Mouse (Mus musculus) kidney, embryonic 15.5 days (tissue): ENCODE results near the gene Ano1. TPM values are rescaled to one million over a fixed set of nuclear protein-coding genes. Genes with fewer than 3 reads are reported as not detected.

Experiments used
- ATAC-seq: fragments of 200-750 bp; cut with Nextera tagmentation; replicated peaks from 2 replicates; pipeline ENCODE4 v1.8.0; 2017; ENCODE audit warnings: moderate TSS enrichment; ENCODE audit not compliant: low FRiP score
- H3K27ac ChIP-seq: fragments of 300-500 bp; sonication (generic); 2 replicates; pipeline ENCODE4 v1.5.1; 2015; ENCODE audit warnings: mild to moderate bottlenecking, inconsistent platforms
- H3K27me3 ChIP-seq: fragments of 300-500 bp; sonication (generic); 2 replicates; pipeline ENCODE4 v1.6.1; 2015; ENCODE audit warnings: inconsistent platforms
- H3K36me3 ChIP-seq: fragments of 300-500 bp; sonication (generic); 2 replicates; pipeline ENCODE4 v1.6.1; 2015; ENCODE audit warnings: inconsistent platforms
- H3K4me1 ChIP-seq: fragments of 300-500 bp; sonication (generic); 2 replicates; pipeline ENCODE4 v1.6.1; 2015; ENCODE audit warnings: inconsistent platforms
- H3K4me2 ChIP-seq: fragments of 300-500 bp; sonication (generic); 2 replicates; pipeline ENCODE4 v1.6.1; 2015; ENCODE audit warnings: moderate library complexity, mild to moderate bottlenecking, inconsistent platforms
- H3K4me3 ChIP-seq: fragments of 300-500 bp; sonication (generic); replicated peaks from 2 replicates; pipeline ENCODE4 v1.5.1; 2015; ENCODE audit warnings: mild to moderate bottlenecking, inconsistent platforms
- H3K9ac ChIP-seq: fragments of 300-500 bp; sonication (generic); 2 replicates; pipeline ENCODE4 v1.6.1; 2015; ENCODE audit warnings: mild to moderate bottlenecking, inconsistent platforms
- H3K9me3 ChIP-seq: fragments of 300-500 bp; sonication (generic); replicated peaks from 2 replicates; pipeline ENCODE4 v1.6.1; 2016; ENCODE audit warnings: inconsistent platforms
- WGBS: fragments of 180-500 bp; shearing (Covaris S2); methylation state at CpG from one replicate; pipeline ENCODE4 v1.1.7; 2015; ENCODE audit warnings: mixed read lengths; 5-methylcytosine and 5-hydroxymethylcytosine counted together
- polyA plus RNA-seq: library from polyadenylated mRNA; unstranded; fragments of >200 nt; fragmentation: Nextera tagmentation; extraction: Ambion mirVana; gene quantifications from 2 replicates; pipeline ENCODE4 v1.2.1, GENCODE M21; 2015

The Ano1 gene
- polyA plus RNA-seq, 1 experiment from 2014 or later = 47.8 TPM

DNA sequence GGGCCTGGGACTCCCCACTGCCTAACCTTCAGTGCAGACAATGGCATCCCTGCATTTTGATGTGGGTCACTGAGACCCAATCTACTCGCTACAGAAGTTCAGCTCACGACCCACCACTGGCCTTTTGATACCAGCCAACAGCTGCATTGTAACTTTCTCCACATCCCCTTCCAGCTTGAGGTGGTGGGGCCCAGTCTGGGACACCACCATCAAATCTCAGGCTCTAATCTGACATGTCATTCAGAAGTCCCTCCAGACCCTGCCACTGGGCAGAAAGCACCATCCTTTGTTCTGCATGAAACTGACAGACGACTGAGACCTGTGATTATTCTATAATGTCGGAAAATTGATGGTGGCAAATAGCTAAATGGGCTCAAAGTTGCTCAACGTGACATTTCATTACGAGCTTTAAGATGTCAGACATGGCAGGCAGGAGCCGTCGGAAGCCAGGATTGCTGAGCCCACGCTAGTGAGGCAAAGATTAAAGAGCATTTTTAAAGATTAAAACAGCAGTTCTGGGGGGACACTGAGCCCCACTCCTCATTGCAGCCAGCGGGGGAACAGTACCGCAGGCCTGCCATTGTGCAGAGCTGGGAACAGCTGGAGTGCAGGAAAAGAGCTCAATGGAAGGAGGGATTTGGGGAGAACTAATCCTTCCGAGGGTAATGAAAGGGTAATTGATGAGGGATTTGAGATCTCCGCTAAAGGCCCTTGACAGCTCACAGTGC is 124.0 kb downstream of the Ano1 start:
- no peaks in the 10 kb centered on the region for H3K27me3 ChIP-seq
- no peak overlapping the region for H3K4me3 ChIP-seq
- ATAC-seq = no peak
- H3K27ac ChIP-seq = no peak overlapping the region; the same call in 1 of the 2 replicates
- H3K4me2 ChIP-seq = no peak overlapping the region
- no peak overlapping the region for H3K9ac ChIP-seq
- 55% methylated on average over 13 of the region's 13 CpGs for WGBS
- H3K4me1 ChIP-seq = peaks cover 13% of the 10 kb centered on the region; the same call in 1 of the 2 replicates
- H3K9me3 ChIP-seq = no peaks in the 10 kb centered on the region
- peaks cover 13% of the 10 kb centered on the region for H3K36me3 ChIP-seq

DNA sequence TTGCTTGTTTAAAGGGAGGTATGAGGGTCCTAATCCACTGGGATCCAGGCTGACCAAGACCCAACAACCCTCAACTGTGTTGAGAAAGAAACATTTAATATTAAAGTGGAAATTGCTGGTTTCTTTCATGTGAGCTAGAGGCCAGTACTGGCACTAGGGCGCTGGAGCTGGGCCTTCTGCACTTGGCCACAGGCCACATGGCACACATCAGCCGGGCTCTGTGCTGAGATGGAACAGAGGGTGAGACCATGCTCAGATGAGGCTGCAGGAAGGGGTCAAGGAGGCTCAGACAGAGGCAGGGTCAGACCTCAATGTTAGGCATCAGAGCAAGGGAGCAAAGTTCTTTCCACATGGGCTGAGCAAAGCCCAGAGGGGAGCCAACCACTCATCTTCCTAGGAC is 125.7 kb downstream of the Ano1 start:
- ATAC-seq = no peak
- Histone ChIP-seq H3K9me3 (no peaks in the 10 kb centered on the region), H3K36me3 (peaks cover 21% of the 10 kb centered on the region), H3K4me1 (peaks cover 16% of the 10 kb centered on the region; the same call in 1 of the 2 replicates), H3K9ac (no peak overlapping the region), H3K27me3 (no peaks in the 10 kb centered on the region), H3K4me3 (no peak overlapping the region), H3K27ac (no peak overlapping the region), H3K4me2 (no peak overlapping the region)
- WGBS = 95% methylated on average over 2 of the region's 2 CpGs

DNA sequence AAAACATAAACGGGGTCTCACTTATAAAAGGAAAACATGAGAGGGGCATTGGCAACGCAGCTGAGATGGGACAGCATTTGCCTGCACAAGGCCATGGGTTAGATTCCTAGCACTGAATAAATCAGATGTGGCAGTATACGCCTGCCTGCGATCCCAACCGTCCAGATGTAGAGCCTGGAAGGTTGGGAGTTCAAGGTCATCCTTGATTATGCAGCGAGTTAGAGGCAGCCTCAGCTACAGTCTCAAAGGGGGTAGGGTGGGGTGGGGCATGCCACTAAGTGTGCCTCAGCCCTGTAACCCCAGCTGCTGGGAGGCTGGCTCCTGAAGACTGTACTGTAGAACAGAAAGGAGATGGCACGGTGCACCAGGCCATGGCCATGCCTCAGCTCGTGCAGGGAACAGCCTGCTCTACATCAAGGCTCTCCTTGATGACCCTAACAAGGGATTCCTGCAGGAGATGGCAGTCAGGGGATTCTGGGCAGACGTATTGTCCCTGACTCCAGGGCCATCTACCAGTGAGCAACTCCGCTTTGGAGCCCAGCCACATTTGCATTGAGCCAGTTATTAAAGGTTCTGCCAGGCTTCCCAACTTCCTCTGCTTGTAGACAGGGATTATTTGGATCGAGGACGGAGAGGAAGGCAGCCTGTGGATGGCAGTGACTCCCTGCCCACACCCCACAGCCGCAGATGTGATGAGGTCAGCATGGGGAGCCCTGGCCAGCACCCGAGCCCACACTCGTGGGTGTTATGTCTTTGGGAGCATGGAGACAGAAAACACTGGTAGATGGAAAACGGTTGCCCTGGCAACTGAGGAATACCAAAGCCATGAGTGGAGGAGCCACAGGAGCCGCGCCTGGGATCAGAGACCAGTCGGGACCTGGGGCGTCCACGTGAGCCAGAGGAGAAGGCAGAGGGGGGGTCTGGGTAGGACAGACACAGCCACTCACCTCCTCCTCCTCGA is 130.8 kb downstream of the Ano1 start:
- no peak overlapping the region for H3K27ac ChIP-seq

DNA sequence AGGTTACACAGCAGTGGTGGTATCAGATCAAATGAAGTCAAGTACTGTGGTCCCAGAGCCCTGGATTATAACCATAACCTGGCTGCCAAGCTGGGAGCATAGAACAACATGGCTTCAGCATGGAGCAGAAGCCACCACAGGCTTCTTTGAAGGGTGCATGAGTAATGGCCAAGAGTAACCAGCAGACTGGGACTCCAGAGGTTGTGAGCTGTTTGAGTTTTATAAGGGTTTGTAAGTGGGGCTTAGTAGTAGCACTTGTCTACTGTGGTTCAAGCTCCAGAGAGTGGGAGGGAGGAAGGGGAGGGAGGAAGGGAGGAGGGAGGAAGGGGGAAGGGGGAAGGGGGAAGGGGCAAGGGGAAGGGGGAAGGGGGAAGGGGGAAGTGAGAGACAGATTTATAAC is 131.5 kb downstream of the Ano1 start:
- H3K9me3 ChIP-seq = no peaks in the 10 kb centered on the region
- ATAC-seq = no peak
- H3K27me3 ChIP-seq = no peaks in the 10 kb centered on the region
- H3K9ac ChIP-seq = no peak overlapping the region
- no peak overlapping the region for H3K4me3 ChIP-seq
- no peak overlapping the region for H3K4me2 ChIP-seq
- peaks cover 17% of the 10 kb centered on the region for H3K36me3 ChIP-seq
- H3K27ac ChIP-seq = no peak overlapping the region
- H3K4me1 ChIP-seq = peaks cover 3% of the 10 kb centered on the region; the same call in 1 of the 2 replicates

More for the DNA sequence above, 130.8 kb downstream of the Ano1 start:
- H3K9me3 ChIP-seq = no peaks in the 10 kb centered on the region
- H3K4me3 ChIP-seq = no peak overlapping the region
- H3K9ac ChIP-seq = no peak overlapping the region
- no peaks in the 10 kb centered on the region for H3K27me3 ChIP-seq
- no peak overlapping the region for H3K4me2 ChIP-seq
- peaks cover 15% of the 10 kb centered on the region for H3K36me3 ChIP-seq
- 72% methylated on average over 22 of the region's 22 CpGs for WGBS
- no peak for ATAC-seq
- peaks cover 3% of the 10 kb centered on the region; the same call in 1 of the 2 replicates for H3K4me1 ChIP-seq

DNA sequence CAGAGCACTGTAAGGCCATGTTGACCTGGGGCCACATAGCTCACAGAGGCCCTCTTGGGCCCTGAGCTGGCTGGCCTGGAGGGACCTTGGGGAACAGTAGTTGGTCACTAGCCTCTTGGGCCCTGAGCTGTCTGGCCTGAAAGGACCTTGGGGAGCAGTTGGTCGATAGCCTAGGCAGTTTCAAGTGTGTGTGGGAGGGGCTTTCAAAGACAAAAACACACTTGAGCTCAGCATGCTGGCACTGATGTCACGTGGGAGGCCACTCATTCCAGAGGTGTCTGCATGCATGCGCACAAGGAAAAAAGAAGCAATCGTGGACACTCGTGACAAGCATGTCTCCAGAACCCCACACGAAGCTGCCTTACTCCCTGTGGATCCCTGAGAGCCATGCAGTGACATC is 136.4 kb downstream of the Ano1 start:
- Histone ChIP-seq H3K4me3 (no peak overlapping the region), H3K27me3 (no peaks in the 10 kb centered on the region), H3K9ac (no peak overlapping the region), H3K4me2 (no peak overlapping the region), H3K9me3 (no peaks in the 10 kb centered on the region), H3K4me1 (peaks cover 10% of the 10 kb centered on the region; the same call in 1 of the 2 replicates), H3K36me3 (peaks cover 8% of the 10 kb centered on the region; the same call in 1 of the 2 replicates), H3K27ac (no peak overlapping the region)
- ATAC-seq = no peak
- WGBS = 66% methylated on average over 6 of the region's 6 CpGs

DNA sequence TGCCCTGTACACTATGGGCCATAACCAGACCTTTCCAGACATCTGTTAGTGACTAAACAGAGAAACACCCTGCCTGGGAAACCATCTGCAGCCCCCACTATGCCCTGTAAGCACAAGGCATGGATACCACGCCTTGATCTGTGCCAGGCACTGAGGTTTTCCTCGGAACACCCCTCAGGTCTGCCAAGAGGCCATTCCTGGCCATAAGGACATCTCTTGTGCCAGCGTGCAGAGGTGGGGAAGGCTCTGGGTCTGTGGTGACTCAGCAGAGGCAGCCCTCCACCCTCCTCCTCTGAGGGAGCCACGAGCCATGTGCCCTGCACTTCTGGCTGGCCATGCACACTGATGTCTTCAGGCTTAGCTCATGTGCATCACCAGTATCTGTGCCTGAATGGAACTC is 138.9 kb downstream of the Ano1 start:
- WGBS = 84% methylated on average over 4 of the region's 4 CpGs
- Histone ChIP-seq H3K9me3 (no peaks in the 10 kb centered on the region), H3K27ac (no peak overlapping the region), H3K9ac (no peak overlapping the region), H3K4me1 (peaks cover 10% of the 10 kb centered on the region; the same call in 1 of the 2 replicates), H3K4me2 (no peak overlapping the region), H3K27me3 (no peaks in the 10 kb centered on the region), H3K4me3 (no peak overlapping the region), H3K36me3 (peaks cover 12% of the 10 kb centered on the region; the same call in 1 of the 2 replicates)
- ATAC-seq = no peak

DNA sequence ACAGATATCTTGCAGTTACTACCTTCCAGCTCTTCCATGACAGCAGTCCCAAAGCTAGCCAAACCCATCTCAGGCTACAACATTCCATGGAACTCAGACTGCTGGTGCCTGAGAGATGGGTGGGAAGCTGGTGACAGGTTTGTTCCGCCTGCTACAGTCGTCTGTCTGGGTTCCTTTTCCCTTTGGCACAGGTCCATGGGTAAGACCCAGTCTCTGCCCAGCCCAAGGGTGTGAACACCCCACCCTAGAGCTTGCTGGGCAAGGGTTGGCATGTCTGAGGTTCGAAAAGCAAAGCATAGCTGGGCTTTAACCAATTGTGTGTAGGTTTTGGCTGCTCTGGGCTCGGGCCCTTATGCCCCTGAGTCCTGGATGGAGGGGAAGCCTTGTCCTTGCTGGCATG is 139.4 kb downstream of the Ano1 start:
- no peak overlapping the region for H3K4me2 ChIP-seq
- ATAC-seq = no peak
- peaks cover 12% of the 10 kb centered on the region; the same call in 1 of the 2 replicates for H3K36me3 ChIP-seq
- H3K27ac ChIP-seq = no peak overlapping the region
- peaks cover 10% of the 10 kb centered on the region; the same call in 1 of the 2 replicates for H3K4me1 ChIP-seq
- WGBS = 79% methylated on average over 4 of the region's 4 CpGs
- H3K4me3 ChIP-seq = no peak overlapping the region
- H3K9ac ChIP-seq = no peak overlapping the region
- H3K27me3 ChIP-seq = no peaks in the 10 kb centered on the region
- no peaks in the 10 kb centered on the region for H3K9me3 ChIP-seq

DNA sequence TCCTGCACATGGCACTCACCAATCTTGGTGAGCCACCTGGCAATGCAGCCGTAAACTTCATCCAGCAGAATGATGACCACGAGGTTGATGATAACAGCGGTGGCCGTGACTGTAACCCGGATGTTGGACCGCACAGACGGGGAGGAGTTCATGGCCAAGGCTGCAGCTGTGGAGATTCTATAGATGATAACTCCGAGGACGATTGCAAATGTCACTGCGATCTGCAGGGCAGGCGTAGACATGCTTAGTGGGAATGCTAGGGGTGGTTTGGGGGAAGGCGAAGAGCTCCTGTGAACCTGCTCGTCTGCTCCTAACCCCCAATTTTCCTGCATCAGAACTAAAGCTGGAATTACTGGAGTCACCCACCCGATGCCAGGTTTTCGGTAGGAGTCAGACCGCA is 140.2 kb downstream of the Ano1 start:
- Histone ChIP-seq H3K4me1 (peaks cover 16% of the 10 kb centered on the region; the same call in 1 of the 2 replicates), H3K4me2 (no peak overlapping the region), H3K4me3 (no peak overlapping the region), H3K9me3 (no peaks in the 10 kb centered on the region), H3K27ac (no peak overlapping the region), H3K9ac (no peak overlapping the region), H3K27me3 (no peaks in the 10 kb centered on the region), H3K36me3 (peaks cover 19% of the 10 kb centered on the region; the same call in 1 of the 2 replicates)
- no peak for ATAC-seq
- 82% methylated on average over 16 of the region's 16 CpGs for WGBS

DNA sequence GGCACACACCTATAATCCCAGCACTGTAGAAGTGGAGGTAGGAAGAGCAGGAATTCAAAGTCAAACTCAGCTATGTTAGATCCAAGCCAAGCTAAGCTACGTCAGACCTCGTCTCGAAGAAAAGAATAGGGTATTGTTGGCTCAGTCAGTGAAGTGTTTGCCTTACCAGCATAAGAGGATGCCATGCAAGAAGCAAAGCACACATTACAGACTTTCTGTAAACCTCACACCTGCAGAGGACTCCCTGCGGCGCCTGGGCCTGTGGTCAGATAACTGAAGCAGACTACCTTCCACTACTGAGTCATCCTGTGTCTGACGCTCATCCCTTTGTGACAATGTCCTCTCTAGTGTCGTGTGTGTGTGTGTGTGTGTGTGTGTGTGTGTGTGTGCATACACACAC is 142.2 kb downstream of the Ano1 start:
- H3K9me3 ChIP-seq = no peaks in the 10 kb centered on the region
- H3K4me1 ChIP-seq = peaks cover 16% of the 10 kb centered on the region; the same call in 1 of the 2 replicates
- no peak for ATAC-seq
- WGBS = 86% methylated on average over 7 of the region's 7 CpGs
- no peak overlapping the region for H3K9ac ChIP-seq
- H3K4me2 ChIP-seq = no peak overlapping the region
- H3K36me3 ChIP-seq = peaks cover 17% of the 10 kb centered on the region; the same call in 1 of the 2 replicates
- no peak overlapping the region for H3K4me3 ChIP-seq
- H3K27ac ChIP-seq = no peak overlapping the region
- no peaks in the 10 kb centered on the region for H3K27me3 ChIP-seq

DNA sequence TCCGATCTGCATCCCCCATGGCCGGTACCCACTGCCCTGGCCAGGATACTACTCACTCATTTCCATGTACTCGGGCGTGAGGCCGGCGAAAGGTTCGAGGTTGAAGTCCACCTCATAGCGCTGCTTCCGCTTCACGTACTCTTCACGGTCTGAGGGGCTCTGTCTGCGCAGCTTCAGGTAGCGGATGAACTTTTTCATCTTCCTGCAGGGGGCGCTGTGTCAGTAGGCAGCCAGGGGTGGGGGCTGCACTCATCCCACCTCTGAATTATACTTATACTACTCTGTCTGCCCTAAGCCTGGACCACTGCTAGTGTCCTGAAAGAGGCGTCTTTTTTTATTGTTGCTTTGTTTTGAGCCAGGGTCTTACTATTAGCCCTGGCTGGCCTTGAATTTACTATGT is 143.9 kb downstream of the Ano1 start:
- Histone ChIP-seq H3K4me1 (0 out of 2 replicates have a peak, but pooled peaks cover 7% of the 10 kb centered on the region), H3K27ac (no peak overlapping the region), H3K9ac (no peak overlapping the region), H3K4me3 (no peak overlapping the region), H3K9me3 (no peaks in the 10 kb centered on the region), H3K4me2 (no peak overlapping the region), H3K27me3 (no peaks in the 10 kb centered on the region), H3K36me3 (peaks cover 15% of the 10 kb centered on the region)
- no peak for ATAC-seq
- WGBS = 88% methylated on average over 15 of the region's 15 CpGs

DNA sequence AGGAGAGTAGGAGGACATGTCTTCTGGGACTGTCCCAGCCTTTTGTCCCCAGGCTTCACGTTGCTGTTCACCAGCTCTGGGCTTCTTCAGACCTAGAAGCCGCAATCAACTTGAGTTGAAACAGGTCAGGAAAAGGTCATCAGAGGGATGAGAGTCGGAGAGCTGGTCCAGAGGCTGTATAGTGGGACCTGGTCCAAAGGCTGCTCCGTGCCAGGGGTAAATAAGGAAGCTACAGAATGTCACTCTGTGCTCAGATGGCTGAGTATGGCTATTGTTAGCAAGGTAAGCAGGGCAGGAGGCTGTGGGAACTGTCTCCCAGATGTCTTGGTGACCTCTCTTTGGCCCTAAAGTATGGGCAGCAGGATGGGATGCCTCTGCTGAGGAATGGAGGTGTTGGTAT is 147.0 kb downstream of the Ano1 start:
- no peak for ATAC-seq
- no peak overlapping the region for H3K4me3 ChIP-seq
- H3K36me3 ChIP-seq = peaks cover 24% of the 10 kb centered on the region
- no peak overlapping the region for H3K27ac ChIP-seq
- no peaks in the 10 kb centered on the region for H3K27me3 ChIP-seq
- H3K9ac ChIP-seq = no peak overlapping the region
- 0 out of 2 replicates have a peak, but pooled peaks cover 18% of the 10 kb centered on the region for H3K4me1 ChIP-seq
- no peaks in the 10 kb centered on the region for H3K9me3 ChIP-seq
- H3K4me2 ChIP-seq = no peak overlapping the region
- 76% methylated on average over 4 of the region's 4 CpGs for WGBS

DNA sequence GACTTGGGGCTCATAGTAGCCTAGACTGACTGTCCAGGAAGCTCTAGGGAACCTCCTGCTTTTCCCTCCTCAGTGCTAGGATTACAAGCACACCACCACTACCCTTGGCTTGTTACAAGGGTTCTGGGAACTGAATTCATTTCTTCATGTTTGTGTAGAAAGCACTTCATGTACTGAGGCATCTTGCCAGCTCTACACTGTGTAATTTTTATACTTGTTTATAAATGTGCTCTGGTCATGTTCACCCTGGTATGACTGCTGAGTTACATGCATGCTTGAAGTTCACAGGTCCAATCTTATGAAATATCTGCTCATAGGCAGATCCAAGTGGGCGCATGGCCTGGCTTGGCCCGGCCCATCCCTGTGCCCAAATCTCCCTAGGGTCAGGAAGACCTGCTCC is 147.5 kb downstream of the Ano1 start:
- Histone ChIP-seq H3K9ac (no peak overlapping the region), H3K4me3 (no peak overlapping the region), H3K27me3 (no peaks in the 10 kb centered on the region), H3K9me3 (no peaks in the 10 kb centered on the region), H3K4me2 (no peak overlapping the region), H3K4me1 (0 out of 2 replicates have a peak, but pooled peaks cover 18% of the 10 kb centered on the region), H3K36me3 (peaks cover 24% of the 10 kb centered on the region), H3K27ac (no peak overlapping the region)
- no peak for ATAC-seq
- 95% methylated on average over 2 of the region's 2 CpGs for WGBS
